Mouse (Mus musculus): ENCODE results near the gene Dusp14.

DNA sequence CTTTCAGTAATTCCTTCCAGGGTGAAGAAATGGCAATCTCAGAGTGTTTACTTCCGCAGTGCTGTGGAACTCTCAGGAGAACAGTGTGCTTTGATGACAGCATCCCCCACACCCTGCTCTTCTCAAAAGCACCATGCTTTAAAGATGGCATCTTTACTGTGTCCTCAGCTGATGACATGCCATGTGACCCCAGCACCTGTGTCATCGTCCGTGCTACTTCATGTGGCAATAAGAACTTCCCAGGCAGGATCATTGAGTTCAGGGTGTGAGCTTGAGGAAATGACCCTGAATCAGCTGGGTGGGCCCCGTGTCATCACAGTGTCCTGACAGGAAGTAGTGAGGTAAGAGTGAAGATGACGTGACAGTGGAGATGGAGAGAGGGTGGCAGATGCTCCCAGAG lies 36.5 kb downstream of the Dusp14 start:
- TF ChIP-seq FLI1 (IDR thresholded peaks at IDR 0.05; ENCODE audit: low read length) (no peak), GATA1 (IDR thresholded peaks at IDR 0.05; ENCODE audit: borderline replicate concordance, low read length) (no peak)

Data from megakaryocyte, embryonic 14.5 days (primary cell).